Mouse (Mus musculus): ENCODE results near the gene Kiss1r.

The Kiss1r gene

GRCm38 (mm10) chr10:79969124-79969568 is 52.4 kb downstream of the Kiss1r start:
- DNase-seq (ENCODE audit: low read depth, low spot score) = no peak

GRCm38 (mm10) chr10:79970415-79971182 is 53.8 kb downstream of the Kiss1r start, which contains the start of gene Grin3b:
Gene Grin3b, plus strand, starts transcription at chr10:79970715.
- DNase-seq (ENCODE audit: low read depth, low spot score) = no peak

GRCm38 (mm10) chr10:79971183-79971497 is 54.4 kb downstream of the Kiss1r start:
- no peak for DNase-seq (ENCODE audit: low read depth, low spot score)
